Mouse (Mus musculus): ENCODE data around the gene Lpp. TPM values are rescaled to one million over a fixed set of nuclear protein-coding genes. Genes with fewer than 3 reads are reported as not detected.

Lpp gene
- polyA plus RNA-seq, 1 experiment from 2014 or later, result 42.7 TPM

GRCm38 (mm10) chr16:24846141-24846540 lies 452.8 kb downstream of the Lpp start:
- H3K4me2 ChIP-seq (ENCODE audit: low read depth, low read length), result no peak overlapping the region
- no peaks in the 10 kb centered on the region for H3K4me1 ChIP-seq (ENCODE audit: control insufficient read depth, insufficient read depth, low read length)
- ATAC-seq (ENCODE audit: low read depth) (no peak), DNase-seq (ENCODE audit: low spot score) (no peak)
- no peak overlapping the region for H3K9ac ChIP-seq (ENCODE audit: low read depth, low read length)
- H3K4me3 ChIP-seq (ENCODE audit: low read depth, low read length), result no peak overlapping the region
- H3K27me3 ChIP-seq (replicated peaks; ENCODE audit: control insufficient read depth, insufficient read depth, low read length), result no peaks in the 10 kb centered on the region
- H3K27ac ChIP-seq (replicated peaks; ENCODE audit: low read depth, low read length), result no peak overlapping the region
- H3K9me3 ChIP-seq (ENCODE audit: control insufficient read depth, low read length), result no peaks in the 10 kb centered on the region
- H3K36me3 ChIP-seq (ENCODE audit: control insufficient read depth, insufficient read depth, low read length), result no peaks in the 10 kb centered on the region
- WGBS, result 75% methylated on average over 1 of the region's 1 CpGs

DNA sequence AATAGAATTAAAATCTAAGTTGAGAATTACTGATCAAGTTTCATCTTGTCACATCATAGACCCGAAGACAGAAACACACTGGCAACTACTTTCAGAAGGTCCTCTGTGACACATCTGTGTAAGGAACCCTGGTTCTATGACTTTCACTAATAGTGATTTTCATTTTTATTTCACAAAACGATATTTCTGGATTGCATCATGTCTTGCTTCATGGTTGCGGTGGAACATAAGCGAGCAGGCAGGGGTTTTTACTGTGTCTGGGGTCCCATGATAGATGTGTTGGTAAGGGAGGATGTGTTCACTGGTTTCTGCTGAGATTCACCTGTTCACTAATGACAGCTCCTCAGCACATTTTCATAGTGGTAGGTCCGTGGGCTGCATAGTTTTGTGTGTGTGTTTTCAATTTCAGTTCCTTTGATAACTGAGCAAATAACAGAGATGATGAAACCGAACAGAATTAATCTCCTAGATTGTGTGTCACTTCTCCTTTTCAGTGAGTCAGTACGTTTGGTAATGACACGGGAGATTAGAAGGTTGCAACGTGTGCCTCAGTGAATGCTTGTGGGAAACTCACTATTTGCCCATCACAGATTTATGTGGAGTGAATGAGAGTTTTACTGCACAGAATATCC lies 466.3 kb downstream of the Lpp start:
- H3K4me3 ChIP-seq (ENCODE audit: low read depth, low read length), result no peak overlapping the region
- H3K27ac ChIP-seq (replicated peaks; ENCODE audit: low read depth, low read length), result no peak overlapping the region
- 78% methylated on average over 9 of the region's 9 CpGs for WGBS
- no peaks in the 10 kb centered on the region for H3K27me3 ChIP-seq (replicated peaks; ENCODE audit: control insufficient read depth, insufficient read depth, low read length)
- H3K9me3 ChIP-seq (ENCODE audit: control insufficient read depth, low read length), result no peaks in the 10 kb centered on the region
- H3K36me3 ChIP-seq (ENCODE audit: control insufficient read depth, insufficient read depth, low read length), result no peaks in the 10 kb centered on the region
- H3K4me1 ChIP-seq (ENCODE audit: control insufficient read depth, insufficient read depth, low read length), result no peaks in the 10 kb centered on the region
- H3K9ac ChIP-seq (ENCODE audit: low read depth, low read length), result no peak overlapping the region
- ATAC-seq (ENCODE audit: low read depth), result no peak
- H3K4me2 ChIP-seq (ENCODE audit: low read depth, low read length), result no peak overlapping the region
- DNase-seq (ENCODE audit: low spot score), result no peak

DNA sequence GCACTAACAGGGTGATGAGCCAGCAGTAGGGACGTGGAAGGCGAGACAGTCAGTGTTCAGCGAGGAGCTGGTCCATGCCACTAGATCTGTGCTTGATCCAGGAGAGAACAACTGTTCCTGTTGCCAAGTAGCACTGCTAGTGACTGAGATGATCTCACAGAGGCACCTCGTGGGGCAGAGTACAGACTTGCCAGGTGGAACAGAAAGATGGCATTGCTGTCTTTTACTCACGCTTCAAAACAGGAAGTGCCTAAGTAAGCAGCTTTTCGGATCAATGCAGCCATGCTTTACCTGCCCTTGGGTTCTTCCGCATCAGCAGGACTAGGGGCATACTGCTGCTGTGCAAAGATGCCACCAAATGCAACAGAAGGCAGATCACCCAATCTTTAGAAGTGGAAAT lies 467.1 kb downstream of the Lpp start:
- no peak overlapping the region for H3K27ac ChIP-seq (replicated peaks; ENCODE audit: low read depth, low read length)
- H3K9me3 ChIP-seq (ENCODE audit: control insufficient read depth, low read length), result no peaks in the 10 kb centered on the region
- H3K4me3 ChIP-seq (ENCODE audit: low read depth, low read length), result no peak overlapping the region
- ATAC-seq (ENCODE audit: low read depth), result no peak
- 81% methylated on average over 7 of the region's 7 CpGs for whole genome bisulfite sequencing
- H3K36me3 ChIP-seq (ENCODE audit: control insufficient read depth, insufficient read depth, low read length), result no peaks in the 10 kb centered on the region
- no peak for DNase-seq (ENCODE audit: low spot score)
- H3K4me1 ChIP-seq (ENCODE audit: control insufficient read depth, insufficient read depth, low read length), result no peaks in the 10 kb centered on the region
- H3K9ac ChIP-seq (ENCODE audit: low read depth, low read length), result no peak overlapping the region
- H3K27me3 ChIP-seq (replicated peaks; ENCODE audit: control insufficient read depth, insufficient read depth, low read length), result no peaks in the 10 kb centered on the region
- no peak overlapping the region for H3K4me2 ChIP-seq (ENCODE audit: low read depth, low read length)

DNA sequence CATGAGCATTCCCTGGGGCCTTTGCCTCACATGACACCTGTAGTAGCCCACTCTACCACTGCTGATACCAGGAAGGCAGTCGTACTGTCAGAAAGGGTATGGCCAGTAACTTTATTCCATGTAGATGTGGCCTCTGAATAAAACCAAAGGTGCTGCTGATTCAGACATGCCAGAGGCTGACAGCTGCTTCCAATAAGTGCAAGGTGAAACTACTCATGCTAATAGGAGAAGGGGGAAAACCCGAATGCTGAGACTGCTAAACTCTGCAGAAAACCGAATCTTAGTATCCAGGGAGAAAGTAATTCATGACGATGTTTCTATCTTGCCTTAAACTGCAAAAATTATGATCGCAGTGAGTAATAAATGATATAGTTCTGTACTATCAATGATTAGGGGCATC lies 468.1 kb downstream of the Lpp start:
- Histone ChIP-seq H3K4me1 (ENCODE audit: control insufficient read depth, insufficient read depth, low read length) (no peaks in the 10 kb centered on the region), H3K4me2 (ENCODE audit: low read depth, low read length) (no peak overlapping the region), H3K4me3 (ENCODE audit: low read depth, low read length) (no peak overlapping the region), H3K36me3 (ENCODE audit: control insufficient read depth, insufficient read depth, low read length) (no peaks in the 10 kb centered on the region), H3K9me3 (ENCODE audit: control insufficient read depth, low read length) (no peaks in the 10 kb centered on the region), H3K27ac (replicated peaks; ENCODE audit: low read depth, low read length) (no peak overlapping the region), H3K9ac (ENCODE audit: low read depth, low read length) (no peak overlapping the region), H3K27me3 (replicated peaks; ENCODE audit: control insufficient read depth, insufficient read depth, low read length) (no peaks in the 10 kb centered on the region)
- DNase-seq (ENCODE audit: low spot score) (no peak), ATAC-seq (ENCODE audit: low read depth) (no peak)
- 48% methylated on average over 5 of the region's 5 CpGs for WGBS

GRCm38 (mm10) chr16:24874235-24874634 lies 480.9 kb downstream of the Lpp start:
- peaks cover 10% of the 10 kb centered on the region for H3K9me3 ChIP-seq (ENCODE audit: control insufficient read depth, low read length)
- H3K36me3 ChIP-seq (ENCODE audit: control insufficient read depth, insufficient read depth, low read length), result peaks cover 13% of the 10 kb centered on the region; the same call in 1 of the 2 replicates
- no peak overlapping the region for H3K27ac ChIP-seq (replicated peaks; ENCODE audit: low read depth, low read length)
- H3K4me2 ChIP-seq (ENCODE audit: low read depth, low read length), result no peak overlapping the region
- H3K4me3 ChIP-seq (ENCODE audit: low read depth, low read length), result no peak overlapping the region
- no peak overlapping the region for H3K9ac ChIP-seq (ENCODE audit: low read depth, low read length)
- H3K27me3 ChIP-seq (replicated peaks; ENCODE audit: control insufficient read depth, insufficient read depth, low read length), result no peaks in the 10 kb centered on the region
- 65% methylated on average over 4 of the region's 4 CpGs for WGBS
- H3K4me1 ChIP-seq (ENCODE audit: control insufficient read depth, insufficient read depth, low read length), result no peaks in the 10 kb centered on the region
- ATAC-seq (ENCODE audit: low read depth), result no peak
- DNase-seq (ENCODE audit: low spot score), result peak; percentile 56

GRCm38 (mm10) chr16:24875661-24876060 lies 482.4 kb downstream of the Lpp start:
- H3K4me2 ChIP-seq (ENCODE audit: low read depth, low read length), result no peak overlapping the region
- ATAC-seq (ENCODE audit: low read depth) (no peak), DNase-seq (ENCODE audit: low spot score) (no peak)
- peaks cover 9% of the 10 kb centered on the region for H3K9me3 ChIP-seq (ENCODE audit: control insufficient read depth, low read length)
- H3K4me1 ChIP-seq (ENCODE audit: control insufficient read depth, insufficient read depth, low read length), result no peaks in the 10 kb centered on the region
- no peaks in the 10 kb centered on the region for H3K27me3 ChIP-seq (replicated peaks; ENCODE audit: control insufficient read depth, insufficient read depth, low read length)
- no peak overlapping the region for H3K9ac ChIP-seq (ENCODE audit: low read depth, low read length)
- no peak overlapping the region for H3K4me3 ChIP-seq (ENCODE audit: low read depth, low read length)
- H3K27ac ChIP-seq (replicated peaks; ENCODE audit: low read depth, low read length), result no peak overlapping the region
- H3K36me3 ChIP-seq (ENCODE audit: control insufficient read depth, insufficient read depth, low read length), result peaks cover 9% of the 10 kb centered on the region; the same call in 1 of the 2 replicates
- 41% methylated on average over 1 of the region's 1 CpGs for WGBS

DNA sequence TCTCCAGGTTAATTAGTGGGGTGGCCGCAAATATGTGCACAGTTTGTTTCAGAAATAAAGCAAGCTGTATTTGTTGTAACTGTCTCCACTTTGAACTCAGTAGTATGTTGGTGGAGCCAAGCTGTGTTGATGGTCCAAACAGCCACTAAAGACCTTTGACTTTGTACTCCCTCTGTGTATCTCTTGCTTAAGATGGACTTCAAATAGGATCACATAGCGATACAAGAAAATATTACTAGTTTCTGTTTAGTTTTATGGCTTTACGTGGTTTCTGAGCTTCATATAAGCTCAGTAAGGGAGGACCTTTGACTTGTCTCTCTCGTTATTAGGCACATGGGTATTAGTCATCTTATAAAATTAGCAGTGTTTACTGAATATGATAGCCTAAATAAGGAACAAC lies 485.7 kb downstream of the Lpp start:
- no peak overlapping the region for H3K4me2 ChIP-seq (ENCODE audit: low read depth, low read length)
- WGBS, result 85% methylated on average over 4 of the region's 4 CpGs
- H3K27ac ChIP-seq (replicated peaks; ENCODE audit: low read depth, low read length), result no peak overlapping the region
- H3K36me3 ChIP-seq (ENCODE audit: control insufficient read depth, insufficient read depth, low read length), result no peaks in the 10 kb centered on the region
- H3K9me3 ChIP-seq (ENCODE audit: control insufficient read depth, low read length), result no peaks in the 10 kb centered on the region
- no peak overlapping the region for H3K9ac ChIP-seq (ENCODE audit: low read depth, low read length)
- no peak overlapping the region for H3K4me3 ChIP-seq (ENCODE audit: low read depth, low read length)
- no peaks in the 10 kb centered on the region for H3K4me1 ChIP-seq (ENCODE audit: control insufficient read depth, insufficient read depth, low read length)
- H3K27me3 ChIP-seq (replicated peaks; ENCODE audit: control insufficient read depth, insufficient read depth, low read length), result no peaks in the 10 kb centered on the region
- no peak for ATAC-seq (ENCODE audit: low read depth)
- DNase-seq (ENCODE audit: low spot score), result no peak

- H3K9ac ChIP-seq (ENCODE audit: low read depth, low read length), result no peak overlapping the region
- ATAC-seq (ENCODE audit: low read depth) (0 out of 2 replicates have a peak, but pooled peaks have one; percentile 22), DNase-seq (ENCODE audit: low spot score) (peak; percentile 83)
- H3K27me3 ChIP-seq (replicated peaks; ENCODE audit: control insufficient read depth, insufficient read depth, low read length), result no peaks in the 10 kb centered on the region
- no peak overlapping the region for H3K27ac ChIP-seq (replicated peaks; ENCODE audit: low read depth, low read length)
- H3K4me1 ChIP-seq (ENCODE audit: control insufficient read depth, insufficient read depth, low read length), result no peaks in the 10 kb centered on the region
- H3K4me2 ChIP-seq (ENCODE audit: low read depth, low read length), result no peak overlapping the region
- H3K4me3 ChIP-seq (ENCODE audit: low read depth, low read length), result no peak overlapping the region
- H3K36me3 ChIP-seq (ENCODE audit: control insufficient read depth, insufficient read depth, low read length), result no peaks in the 10 kb centered on the region
- 26% methylated on average over 8 of the region's 8 CpGs for WGBS
- no peaks in the 10 kb centered on the region for H3K9me3 ChIP-seq (ENCODE audit: control insufficient read depth, low read length)
Measured at GRCm38 (mm10) chr16:24880698-24881097, 487.4 kb downstream of the Lpp start.

All from embryonic facial prominence, embryonic 14.5 days (tissue).